Mouse (Mus musculus): ENCODE data around the gene Esrrg.

Gene Esrrg

GRCm38 (mm10) chr1:187650786-187651687 lies 42.4 kb downstream of the Esrrg start:
- peak; percentile 30 to 46 for DNase-seq

- DNase-seq: peak; percentile 51 to 58
These were observed 43.2 kb downstream of the Esrrg start for GRCm38 (mm10) chr1:187651688-187652241.

GRCm38 (mm10) chr1:187652445-187652844 lies 43.9 kb downstream of the Esrrg start:
- peak in 1 of 2 experiments; percentile 21 for DNase-seq

GRCm38 (mm10) chr1:187653390-187653789 lies 44.8 kb downstream of the Esrrg start:
- no peak for DNase-seq

- DNase-seq: no peak
These were observed 52.4 kb downstream of the Esrrg start for GRCm38 (mm10) chr1:187660963-187661362.

GRCm38 (mm10) chr1:187662083-187662609 lies 53.6 kb downstream of the Esrrg start:
- DNase-seq: no peak

- DNase-seq: no peak
These were observed 54.8 kb downstream of the Esrrg start for GRCm38 (mm10) chr1:187663376-187663775.

GRCm38 (mm10) chr1:187664261-187664660 lies 55.7 kb downstream of the Esrrg start:
- no peak for DNase-seq

- DNase-seq: no peak
These were observed 57.5 kb downstream of the Esrrg start for GRCm38 (mm10) chr1:187665901-187666600.

- no peak for DNase-seq
These were observed 61.2 kb downstream of the Esrrg start for GRCm38 (mm10) chr1:187669746-187670145.

GRCm38 (mm10) chr1:187672446-187672845 lies 63.9 kb downstream of the Esrrg start:
- no peak for DNase-seq

- DNase-seq: no peak
These were observed 66.2 kb downstream of the Esrrg start for GRCm38 (mm10) chr1:187674771-187675186.

- no peak for DNase-seq
These were observed 68.0 kb downstream of the Esrrg start for GRCm38 (mm10) chr1:187676626-187677025.

- DNase-seq: no peak
These were observed 70.7 kb downstream of the Esrrg start for GRCm38 (mm10) chr1:187679246-187679645.

- DNase-seq: no peak
These were observed 75.9 kb downstream of the Esrrg start for GRCm38 (mm10) chr1:187684519-187684918.

- no peak for DNase-seq
These were observed 83.4 kb downstream of the Esrrg start for GRCm38 (mm10) chr1:187691846-187692525.

GRCm38 (mm10) chr1:187694865-187695264 lies 86.3 kb downstream of the Esrrg start:
- DNase-seq: no peak

- DNase-seq: no peak
These were observed 89.6 kb downstream of the Esrrg start for GRCm38 (mm10) chr1:187698201-187698600.

GRCm38 (mm10) chr1:187700963-187701362 lies 92.4 kb downstream of the Esrrg start:
- DNase-seq: no peak

- no peak for DNase-seq
These were observed 96.3 kb downstream of the Esrrg start for GRCm38 (mm10) chr1:187704921-187705320.

- no peak for DNase-seq
These were observed 96.8 kb downstream of the Esrrg start for GRCm38 (mm10) chr1:187705348-187705747.

- DNase-seq: no peak
These were observed 97.5 kb downstream of the Esrrg start for GRCm38 (mm10) chr1:187706046-187706445.

- no peak for DNase-seq
These were observed 98.6 kb downstream of the Esrrg start for GRCm38 (mm10) chr1:187707176-187707575.
